ENCODE assay signal across 24 mouse cellular contexts in the genomic region with DNA sequence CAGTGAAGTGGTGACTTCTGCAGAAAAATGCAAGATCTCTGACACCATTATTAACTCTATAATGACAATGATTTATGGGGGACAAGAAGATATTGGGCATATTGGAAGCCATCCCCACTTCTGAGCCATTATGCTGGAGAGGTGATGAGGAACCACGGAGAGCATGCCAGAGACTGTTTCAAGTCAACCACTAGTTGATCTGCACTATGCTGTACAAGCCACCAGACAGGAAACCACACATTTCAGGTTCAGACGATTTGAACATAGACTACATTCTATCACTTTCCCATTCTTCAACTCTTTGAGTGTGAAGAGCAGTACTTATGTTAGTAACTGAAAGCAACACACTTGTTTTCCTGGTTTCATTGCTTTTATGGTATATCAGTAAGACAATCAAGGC.
DNase-seq lines count a peak whose midpoint lies in the region; ATAC-seq lines count a peak whose summit lies in the region.
"Had no signal": no experiment of that assay in that cellular context is flagged by ENCODE, and none has a peak within 500 bp of the region (broad histone marks: within the 10 kb centered on the region; RNA-seq: fewer than 3 reads in every experiment).

No protein-coding gene starts in this region.

- no peaks in the 10 kb centered on the region for H3K4me1 ChIP-seq in midbrain, embryonic 14.5 days (ENCODE audit: control insufficient read depth, insufficient read depth, low read length)
- H3K4me1 ChIP-seq: embryonic facial prominence, embryonic 13.5 days; embryonic facial prominence, embryonic 15.5 days; forebrain, embryonic 12.5 days had no signal

- no peaks in the 10 kb centered on the region for H3K36me3 ChIP-seq in midbrain, embryonic 14.5 days (ENCODE audit: control insufficient read depth, insufficient read depth, low read length)
- H3K36me3 ChIP-seq: embryonic facial prominence, embryonic 13.5 days; embryonic facial prominence, embryonic 15.5 days; forebrain, embryonic 10.5 days; forebrain, embryonic 12.5 days had no signal

- H3K9me3 ChIP-seq in midbrain, embryonic 14.5 days (ENCODE audit: control insufficient read depth, low read length) = no peaks in the 10 kb centered on the region
- H3K9me3 ChIP-seq: embryonic facial prominence, embryonic 13.5 days; embryonic facial prominence, embryonic 15.5 days; forebrain, embryonic 10.5 days; forebrain, embryonic 12.5 days had no signal

- H3K9ac ChIP-seq in midbrain, embryonic 14.5 days (replicated peaks; ENCODE audit: low read length) = no peak overlapping the region
- H3K9ac ChIP-seq: embryonic facial prominence, embryonic 13.5 days; embryonic facial prominence, embryonic 15.5 days; forebrain, embryonic 12.5 days had no signal

- no peaks in the 10 kb centered on the region for H3K27me3 ChIP-seq in midbrain, embryonic 14.5 days (ENCODE audit: control insufficient read depth, insufficient read depth, low read length)
- H3K27me3 ChIP-seq: embryonic facial prominence, embryonic 13.5 days; embryonic facial prominence, embryonic 15.5 days; forebrain, embryonic 12.5 days had no signal

- H3K4me2 ChIP-seq in midbrain, embryonic 14.5 days (ENCODE audit: low read length) = no peak overlapping the region
- H3K4me2 ChIP-seq: embryonic facial prominence, embryonic 13.5 days; embryonic facial prominence, embryonic 15.5 days; forebrain, embryonic 12.5 days had no signal

- WGBS in midbrain, embryonic 14.5 days = 93% methylated on average over 2 of the region's 2 CpGs

- no peak overlapping the region for H3K4me3 ChIP-seq in midbrain, embryonic 14.5 days (replicated peaks; ENCODE audit: low read depth, low read length)
- H3K4me3 ChIP-seq: embryonic facial prominence, embryonic 13.5 days; embryonic facial prominence, embryonic 15.5 days; erythroblast, embryonic 14.5 days; forebrain, embryonic 10.5 days; forebrain, embryonic 12.5 days had no signal

- peak; percentile 88 for ATAC-seq in common myeloid progenitor, adult 5-6 weeks (replicated peaks; ENCODE audit: low read depth, poor library complexity, severe bottlenecking)
- peak; percentile 57 for ATAC-seq in megakaryocyte progenitor cell, adult 5-6 weeks (replicated peaks; ENCODE audit: poor library complexity)
- no peak for ATAC-seq in midbrain, embryonic 14.5 days (ENCODE audit: low FRiP score, low TSS enrichment)
- ATAC-seq: activated CD4-positive, CD25-positive, alpha-beta regulatory T cell, adult 4 months; forebrain, embryonic 14.5 days; forebrain, embryonic 16.5 days; Patski had no signal

- H3K27ac ChIP-seq in midbrain, embryonic 14.5 days (replicated peaks; ENCODE audit: low read depth, low read length) = no peak overlapping the region
- H3K27ac ChIP-seq: embryonic facial prominence, embryonic 13.5 days; embryonic facial prominence, embryonic 15.5 days; forebrain, embryonic 10.5 days; forebrain, embryonic 12.5 days had no signal

- peak; percentile 19 for DNase-seq in heart, adult 11 months
- DNase-seq in heart, adult 8-10 months (ENCODE audit: low spot score) = no peak
- DNase-seq in midbrain, embryonic 14.5 days = no peak
- no peak for DNase-seq in layer of hippocampus, postnatal 10 days (ENCODE audit: low spot score in 2 of 2)
- DNase-seq: adrenal gland, adult 8-10 months; adrenal gland, postnatal 14 days; adrenal gland, postnatal 36 days; cerebellum, adult 11-12 months; cerebellum, adult 2 months; cerebellum, adult 9-10 months; cerebellum, postnatal 10 days; cerebellum, postnatal 25 days; embryo, embryonic 11 days had no signal
